Mouse (Mus musculus) ZHBTc4 (cell line): ENCODE results near the gene Zc2hc1c.

ENCODE experiments used
- DNase-seq: peaks from one replicate; pipeline ENCODE4 v3.0.0-alpha.2; 2011; ENCODE audit warnings: low read depth, low spot score

The Zc2hc1c gene

DNA sequence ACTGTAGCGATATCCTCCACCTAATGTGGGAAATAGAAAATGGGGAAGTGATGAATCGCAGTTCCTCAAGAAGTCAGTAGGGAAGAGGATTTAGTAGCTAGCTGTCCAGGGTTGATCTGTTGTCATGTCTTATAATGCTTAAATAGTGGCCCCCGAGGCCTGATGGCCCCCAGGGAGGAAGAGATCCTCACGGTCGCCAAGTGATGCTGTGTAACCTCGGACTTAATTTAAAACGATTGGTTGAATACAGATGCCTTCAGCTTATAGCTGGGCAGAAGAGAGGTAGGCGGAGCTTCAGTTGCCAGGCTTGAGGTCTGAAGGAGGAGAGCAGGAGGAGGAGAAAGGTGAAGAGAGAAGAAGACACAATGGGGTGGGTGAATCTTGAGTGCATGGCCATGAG, 4.1 kb upstream of the Zc2hc1c start:
- no peak for DNase-seq

DNA sequence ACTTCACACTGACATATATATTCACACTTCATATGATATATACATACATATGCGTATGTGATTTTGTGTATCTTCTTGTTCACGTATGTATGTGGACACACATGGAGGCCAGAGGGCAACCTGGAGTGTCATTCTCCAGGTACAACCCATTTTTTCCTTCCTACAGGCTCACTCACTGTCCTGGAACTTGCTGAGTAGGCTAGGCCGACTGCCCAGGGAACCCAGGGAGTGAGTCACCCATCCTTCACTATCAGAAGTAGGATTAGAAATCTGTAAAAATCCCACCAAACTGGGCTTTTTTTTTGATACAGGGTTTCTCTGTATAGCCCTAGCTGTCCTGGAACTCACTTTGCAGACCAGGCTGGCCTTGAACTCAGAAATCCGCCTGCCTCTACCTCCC, 3.4 kb upstream of the Zc2hc1c start:
- no peak for DNase-seq

DNA sequence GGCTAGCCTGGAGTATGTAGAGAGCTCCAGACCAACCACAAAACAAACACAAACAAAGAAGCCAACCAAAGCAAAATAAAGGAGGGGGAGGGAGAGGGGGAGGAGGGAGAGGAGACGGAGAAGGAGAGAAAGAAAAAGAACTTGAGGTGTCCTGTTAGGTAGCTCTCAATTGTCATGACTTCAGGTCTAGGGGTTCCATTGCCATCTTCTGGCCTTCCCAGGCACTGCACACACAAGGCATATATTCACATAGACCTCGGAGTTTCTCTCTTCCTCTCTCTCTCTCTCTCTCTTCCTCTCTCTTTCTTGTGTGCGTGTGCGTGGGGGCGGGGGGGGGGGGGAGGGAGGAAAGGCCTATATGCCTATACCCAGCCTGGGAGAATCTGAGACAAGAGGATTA, 1.4 kb upstream of the Zc2hc1c start:
- DNase-seq: peak; percentile 71

DNA sequence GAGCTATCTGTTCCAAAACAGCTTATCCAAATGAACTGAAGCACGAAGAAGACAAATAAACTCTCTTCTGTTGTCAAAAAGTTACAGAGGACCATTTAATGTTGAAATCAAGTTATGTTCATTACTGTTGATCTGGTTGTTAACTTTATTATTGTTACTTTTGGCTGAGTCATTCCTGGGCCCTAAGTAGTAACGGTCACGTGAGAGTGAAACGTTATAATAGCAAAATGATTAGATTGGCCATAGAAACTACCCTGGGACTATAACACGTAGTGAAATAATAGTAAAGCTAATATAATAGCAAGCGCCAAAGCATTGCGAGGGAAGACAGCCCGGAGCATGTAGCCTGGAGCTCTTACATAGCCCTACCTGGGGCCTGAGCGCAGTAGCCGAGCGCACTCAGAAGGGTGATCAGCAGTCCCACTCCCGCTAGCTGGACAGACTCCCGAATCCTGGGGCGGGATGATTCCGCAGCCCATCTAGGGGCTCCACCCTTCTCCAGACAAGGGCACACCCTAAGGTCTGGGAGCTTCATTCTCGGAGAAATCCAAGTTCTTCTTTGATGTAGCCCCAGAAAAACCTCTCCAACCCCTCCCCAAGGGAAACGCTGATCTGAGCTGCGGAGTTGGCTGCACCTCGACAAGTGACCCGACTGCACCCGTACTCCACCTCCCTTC, 444 bp upstream of the Zc2hc1c start, which contains the start of gene Acyp1:
Acyp1 (minus strand) TSS at position 630 of the 677 bp plus-strand sequence.
- DNase-seq: no peak

DNA sequence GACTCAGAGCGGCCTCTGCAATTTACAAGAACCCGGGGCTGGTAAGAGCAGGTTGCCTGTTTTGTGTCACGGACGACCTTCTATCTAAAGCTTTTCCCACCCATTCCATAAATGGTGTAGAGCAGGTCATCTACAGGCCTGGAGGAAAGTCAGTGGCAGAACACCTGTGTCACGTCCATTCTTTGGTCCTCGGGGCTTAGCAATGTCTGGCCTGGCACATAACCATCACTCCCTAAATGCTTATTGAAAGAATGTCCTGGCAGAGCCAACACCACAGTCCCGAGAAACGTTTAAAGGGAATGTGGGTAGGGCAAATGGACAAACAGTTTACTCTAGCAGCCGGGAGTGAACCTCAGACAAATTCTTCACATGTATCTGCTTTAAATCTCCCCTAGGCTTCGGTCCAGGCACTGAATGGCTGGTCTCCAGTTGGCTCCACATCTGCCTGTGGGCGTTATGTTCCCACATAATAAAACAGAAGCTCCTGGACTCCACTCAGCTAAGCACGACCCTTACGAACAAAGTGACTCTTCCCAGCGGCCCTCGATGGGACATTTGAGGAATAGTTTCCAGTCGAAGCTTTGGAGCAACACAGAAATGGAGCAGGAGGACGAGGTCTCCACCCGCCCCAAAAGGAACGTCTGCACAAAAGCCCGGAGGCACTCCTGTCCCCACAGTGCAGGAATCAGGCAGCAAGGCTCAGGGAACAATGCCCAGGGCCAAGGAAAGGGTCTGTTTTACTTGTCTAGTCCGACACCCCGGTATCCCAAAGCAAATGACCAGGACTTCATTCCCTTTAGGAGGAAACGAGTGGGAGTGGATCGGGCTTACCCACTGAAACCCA, 988 bp downstream of the Zc2hc1c start:
- DNase-seq: no peak

DNA sequence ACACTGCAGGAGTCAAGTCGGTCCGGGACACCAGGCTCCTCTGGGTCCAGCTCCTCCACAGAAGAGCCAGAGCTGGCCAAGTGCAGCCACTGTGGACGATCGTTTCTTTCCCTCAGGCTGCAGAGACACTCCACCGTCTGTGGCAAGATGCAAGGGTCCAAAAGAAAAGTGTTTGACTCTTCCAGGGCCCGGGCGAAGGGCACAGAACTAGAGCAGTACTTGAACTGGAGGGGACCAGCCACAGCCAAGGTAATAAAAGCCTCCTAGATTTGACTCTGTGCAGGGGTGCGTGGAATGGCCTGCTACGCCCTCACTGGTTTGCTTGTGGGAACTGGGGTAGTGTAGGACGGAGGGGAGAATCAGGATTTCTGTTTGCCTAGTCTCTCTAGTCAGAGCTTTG, 2.2 kb downstream of the Zc2hc1c start:
- DNase-seq: no peak

DNA sequence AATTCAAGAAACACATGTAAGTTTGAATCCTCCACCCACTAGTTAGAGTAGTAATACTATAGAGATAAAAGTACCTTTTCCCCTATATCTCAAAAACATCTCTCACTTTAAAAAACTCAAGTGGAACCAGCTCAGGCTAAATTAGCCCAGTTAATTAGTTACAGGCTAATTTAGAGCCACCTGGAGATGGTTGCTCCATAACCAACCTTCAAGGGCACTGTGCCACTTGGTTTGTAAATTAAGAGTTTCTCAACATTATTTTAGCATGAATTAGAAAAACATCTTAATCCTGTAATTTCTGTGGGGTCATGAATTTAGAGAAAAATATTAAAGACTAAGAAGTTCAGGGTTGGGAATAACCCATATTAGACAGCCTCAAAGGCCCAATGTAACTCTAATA, 3.1 kb downstream of the Zc2hc1c start:
- DNase-seq: no peak

DNA sequence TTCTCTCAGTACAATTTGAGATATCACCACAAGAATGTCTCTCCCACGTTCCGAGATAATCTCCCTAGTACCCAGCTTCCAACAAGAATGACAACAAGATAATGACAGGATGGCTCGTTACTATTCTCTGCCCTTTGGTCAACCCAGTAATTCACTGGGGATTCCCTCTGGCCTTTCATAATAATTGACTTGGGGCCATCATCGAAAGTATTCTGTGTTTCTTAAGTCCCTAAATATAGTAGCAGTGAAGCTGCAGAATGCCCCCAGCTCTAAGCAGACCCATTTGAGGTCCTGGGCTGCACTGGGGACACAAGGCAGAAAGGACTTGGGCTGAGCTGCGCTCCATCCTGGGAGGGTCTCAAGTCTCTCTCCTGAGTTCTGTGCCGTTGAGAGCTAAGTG, 3.9 kb downstream of the Zc2hc1c start:
- DNase-seq: no peak

DNA sequence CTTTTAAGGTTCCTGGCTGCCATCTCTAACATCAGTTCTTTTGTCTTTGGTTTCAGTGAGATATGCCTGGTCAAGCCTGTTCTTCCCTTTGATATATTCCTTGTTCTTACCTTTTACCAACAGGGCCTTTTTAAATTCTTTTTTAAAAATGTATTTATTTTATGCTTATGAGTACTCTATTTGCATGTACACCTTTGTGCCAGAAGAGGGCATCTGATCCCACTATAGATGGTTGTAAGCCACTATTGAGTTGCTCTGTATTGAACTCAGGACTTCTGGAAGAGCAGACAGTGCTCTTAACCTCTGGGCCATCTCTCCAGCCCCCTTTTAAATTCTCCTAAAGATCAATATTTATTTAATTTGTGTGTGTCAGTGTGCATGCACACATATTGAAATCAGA, 4.5 kb downstream of the Zc2hc1c start:
- no peak for DNase-seq

DNA sequence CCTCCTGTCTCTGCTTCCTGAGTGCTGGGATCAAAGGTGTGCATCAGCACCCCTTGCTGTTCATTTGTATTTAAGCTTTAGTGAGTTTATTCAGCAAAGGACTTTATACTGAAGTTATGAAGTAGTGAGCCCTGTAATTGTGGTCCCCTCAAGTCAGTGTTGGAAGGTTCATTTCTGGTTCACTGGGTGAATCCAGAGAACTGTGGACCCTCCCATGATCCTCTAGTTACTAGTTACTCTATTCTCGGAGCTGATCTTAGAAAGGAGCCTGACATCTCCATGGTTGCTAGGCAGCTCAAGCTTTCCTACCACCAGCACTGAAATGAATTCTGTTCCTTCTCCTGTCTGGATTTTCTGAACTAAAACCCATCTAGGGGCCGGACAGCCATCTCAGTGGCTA, 7.1 kb downstream of the Zc2hc1c start:
- no peak for DNase-seq

DNA sequence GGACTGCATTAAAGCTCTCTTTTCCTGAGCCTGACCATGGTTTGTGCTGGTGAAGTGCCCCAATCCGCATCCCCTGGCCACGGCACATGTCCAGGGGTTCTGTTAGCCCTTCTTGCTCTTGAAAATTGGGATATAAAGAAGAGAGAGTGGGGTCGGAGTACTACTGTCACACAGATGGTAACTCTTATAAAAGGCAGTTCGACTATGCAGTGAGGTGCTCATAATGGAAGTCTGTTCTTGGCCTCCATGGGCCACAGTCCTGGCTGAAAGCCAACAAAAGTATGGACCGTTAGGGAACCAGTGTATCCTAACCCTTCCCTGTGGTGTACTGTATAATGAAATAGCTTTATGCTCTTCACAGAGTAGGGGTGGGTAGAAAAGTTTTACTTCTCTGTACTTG, 8.5 kb downstream of the Zc2hc1c start:
- DNase-seq: no peak

DNA sequence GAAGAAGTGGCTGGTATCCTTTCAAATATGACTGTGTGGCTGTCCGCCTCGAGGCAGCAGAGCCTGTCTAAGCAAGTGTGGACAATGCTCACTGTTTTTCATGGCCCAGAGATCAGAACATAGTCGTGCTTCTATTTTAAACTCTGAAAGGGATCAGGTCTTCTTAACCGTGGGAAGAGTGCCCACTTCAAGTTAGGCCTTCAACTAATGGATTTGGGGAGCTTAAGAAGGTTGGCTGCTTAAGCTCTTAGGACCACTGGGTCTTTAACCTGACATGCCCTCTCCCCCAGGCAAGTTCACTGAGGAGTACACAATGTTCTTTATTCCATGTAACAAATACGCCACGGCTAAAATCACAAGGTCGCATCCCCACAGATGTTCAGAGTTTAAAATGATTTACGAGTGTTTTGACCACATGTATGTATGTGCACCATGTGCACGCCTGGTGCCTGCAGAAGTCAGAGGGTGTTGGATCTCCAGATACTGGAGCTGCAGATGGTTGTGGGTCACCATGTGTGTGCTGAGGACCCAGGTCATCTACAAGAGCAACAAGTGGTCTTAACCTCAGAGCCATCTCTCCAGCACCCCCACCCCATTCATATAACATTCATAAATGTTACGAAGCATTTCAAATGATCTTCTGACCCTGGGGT, 9.1 kb downstream of the Zc2hc1c start:
- no peak for DNase-seq

DNA sequence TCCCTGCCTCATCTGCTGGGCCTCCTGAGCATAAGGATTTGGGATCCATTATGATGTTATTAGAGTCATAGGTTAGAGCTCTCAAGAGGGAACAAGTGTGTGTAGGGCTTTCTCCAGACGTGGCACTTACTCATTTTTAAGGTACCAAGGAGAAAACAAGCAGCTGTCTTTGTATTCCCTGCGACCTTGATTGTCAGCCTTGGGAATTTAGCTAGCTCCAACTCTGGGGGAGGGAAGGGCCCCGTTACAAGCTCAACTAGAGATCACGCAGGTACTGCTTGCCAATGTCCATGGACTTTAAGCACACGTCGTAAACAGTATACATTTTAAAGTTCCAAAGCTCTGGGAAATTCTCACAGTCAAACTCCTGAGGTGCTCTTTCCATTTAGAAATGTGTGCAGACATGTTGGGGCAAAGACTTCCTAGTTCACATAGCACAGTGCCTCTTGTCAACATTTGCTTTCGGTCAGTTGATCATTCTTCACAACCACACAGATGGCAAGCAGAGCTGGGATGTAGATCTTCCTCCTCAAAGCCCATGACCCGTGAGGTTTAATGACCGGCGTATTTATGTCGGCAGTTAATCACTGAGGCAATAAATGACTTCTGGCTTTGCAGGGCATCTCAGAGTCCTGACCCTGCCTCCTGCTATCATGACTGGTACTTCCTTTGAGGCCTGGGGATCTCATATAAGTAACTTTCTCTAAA, 9.9 kb downstream of the Zc2hc1c start:
- DNase-seq: no peak

DNA sequence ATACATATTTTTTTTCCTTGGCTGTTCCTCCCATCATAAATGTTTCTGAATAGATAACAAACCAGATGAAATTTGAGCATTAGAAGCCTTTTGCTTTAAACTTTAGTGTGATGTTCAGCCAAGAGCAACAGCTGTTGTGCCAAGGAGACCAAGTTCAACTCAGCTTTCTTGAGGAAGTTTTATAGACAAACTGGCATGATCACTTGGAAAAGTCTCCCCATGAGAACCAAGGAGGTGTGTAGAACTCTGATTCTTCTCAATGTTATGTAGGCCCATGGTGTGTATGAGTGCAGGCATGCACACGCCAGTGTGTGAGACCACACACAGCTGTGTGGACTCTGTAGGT, 10.4 kb downstream of the Zc2hc1c start:
- DNase-seq: no peak

DNA sequence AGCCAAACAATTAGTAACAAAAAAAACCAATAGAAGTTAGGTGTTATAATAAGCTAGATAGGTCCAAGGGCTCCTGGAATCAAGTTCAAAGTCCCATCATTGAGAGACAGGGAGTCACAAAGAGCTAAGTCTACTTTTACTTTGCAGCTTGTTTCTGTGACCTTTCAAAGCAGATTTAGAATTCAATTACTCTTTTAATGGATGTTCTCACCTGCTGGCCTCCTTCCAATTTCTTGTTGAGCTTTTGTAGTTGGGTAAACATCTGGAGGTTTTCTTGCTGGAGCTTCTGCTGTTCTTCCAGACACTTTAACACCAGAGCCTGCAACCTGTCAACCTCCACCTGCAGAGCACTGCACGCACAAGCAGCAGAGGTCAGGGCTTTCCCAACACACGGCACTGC, 14.9 kb downstream of the Zc2hc1c start:
- DNase-seq: no peak

DNA sequence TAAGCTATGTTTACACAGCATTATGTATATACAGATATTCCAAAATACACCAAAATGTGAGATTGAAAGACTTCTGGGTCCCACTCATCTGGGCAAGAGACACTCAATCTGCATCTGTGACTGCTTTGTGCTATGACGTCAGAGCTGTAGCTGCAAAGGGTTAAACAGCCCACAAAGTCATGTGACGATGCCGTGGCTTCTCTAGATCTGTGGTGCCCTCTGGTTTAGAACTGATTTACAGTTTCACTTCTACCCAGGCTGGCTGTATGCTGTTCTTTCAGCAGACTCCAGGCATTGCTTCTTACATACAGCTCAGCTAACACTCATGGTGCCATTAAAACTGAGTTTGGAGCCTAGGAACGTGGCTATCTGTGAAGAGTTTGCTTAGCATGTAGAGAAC, 16.3 kb downstream of the Zc2hc1c start:
- DNase-seq: no peak

DNA sequence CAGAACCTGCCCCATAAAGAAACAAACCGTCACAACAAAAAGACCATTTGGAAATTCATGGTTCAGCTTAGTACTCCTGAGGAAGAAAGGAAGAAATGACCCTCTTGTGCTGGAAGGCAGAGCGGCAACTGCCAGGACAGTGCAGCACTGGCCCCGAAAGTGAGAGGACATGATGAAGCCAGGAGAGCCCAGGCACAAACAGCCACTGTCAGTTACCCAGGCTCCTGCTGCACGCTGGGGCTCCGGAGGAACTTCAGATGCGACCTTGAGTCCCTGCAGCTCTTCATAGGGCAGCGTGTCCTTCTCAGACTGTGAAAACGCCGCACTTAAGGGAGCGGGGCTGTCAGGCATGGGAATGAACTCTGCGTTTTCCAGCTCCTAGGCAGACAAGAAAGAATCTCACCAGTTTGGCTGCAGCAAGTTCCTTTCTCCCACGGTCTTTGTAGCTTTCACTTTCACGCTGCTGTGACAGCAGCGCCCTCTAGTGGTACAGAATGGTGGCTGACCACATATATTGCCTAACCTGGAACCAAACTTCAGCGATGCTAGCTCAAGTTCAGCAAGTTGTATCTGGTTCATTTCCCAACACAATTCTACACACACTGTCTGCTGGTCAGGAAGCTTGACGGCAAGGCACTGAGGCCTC, 17.0 kb downstream of the Zc2hc1c start:
- peak; percentile 91 for DNase-seq

DNA sequence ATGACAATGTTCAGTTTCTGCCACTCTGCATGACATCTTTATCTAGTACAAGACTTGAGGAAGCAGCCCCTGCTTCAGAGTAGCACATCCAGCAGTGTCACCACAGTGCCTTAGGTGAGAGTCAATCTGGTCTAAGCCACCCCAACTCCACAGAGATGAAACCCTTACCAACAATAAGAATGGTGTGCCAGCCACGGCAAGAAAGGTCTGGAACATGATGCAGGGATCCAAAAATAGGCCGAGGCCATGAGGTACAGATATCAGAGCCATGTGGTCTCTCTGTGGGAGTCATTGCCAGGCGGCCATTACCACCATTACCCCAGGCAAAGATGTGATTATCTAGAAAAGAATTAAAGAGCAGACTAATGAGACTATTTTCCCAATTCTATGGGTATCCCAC, 20.3 kb downstream of the Zc2hc1c start:
- no peak for DNase-seq

DNA sequence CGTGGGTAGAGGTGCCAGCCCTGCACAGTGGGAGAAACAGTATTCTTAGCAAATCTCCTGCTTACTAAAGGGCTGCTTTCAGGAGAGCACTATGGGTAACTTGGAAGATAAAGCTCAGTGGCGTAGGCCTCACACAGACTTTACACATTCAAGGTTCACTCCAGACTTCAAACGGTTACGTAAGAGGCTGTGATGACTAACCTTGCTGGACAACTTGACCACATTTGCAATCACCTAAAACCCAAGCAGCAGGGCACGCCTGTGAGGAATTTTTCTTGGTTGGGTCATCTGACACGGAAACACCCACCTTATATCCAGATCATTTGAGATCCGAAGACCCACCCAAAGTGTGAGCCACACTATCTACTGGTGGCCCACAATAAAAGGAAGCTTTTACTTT, 41.8 kb downstream of the Zc2hc1c start:
- no peak for DNase-seq

DNA sequence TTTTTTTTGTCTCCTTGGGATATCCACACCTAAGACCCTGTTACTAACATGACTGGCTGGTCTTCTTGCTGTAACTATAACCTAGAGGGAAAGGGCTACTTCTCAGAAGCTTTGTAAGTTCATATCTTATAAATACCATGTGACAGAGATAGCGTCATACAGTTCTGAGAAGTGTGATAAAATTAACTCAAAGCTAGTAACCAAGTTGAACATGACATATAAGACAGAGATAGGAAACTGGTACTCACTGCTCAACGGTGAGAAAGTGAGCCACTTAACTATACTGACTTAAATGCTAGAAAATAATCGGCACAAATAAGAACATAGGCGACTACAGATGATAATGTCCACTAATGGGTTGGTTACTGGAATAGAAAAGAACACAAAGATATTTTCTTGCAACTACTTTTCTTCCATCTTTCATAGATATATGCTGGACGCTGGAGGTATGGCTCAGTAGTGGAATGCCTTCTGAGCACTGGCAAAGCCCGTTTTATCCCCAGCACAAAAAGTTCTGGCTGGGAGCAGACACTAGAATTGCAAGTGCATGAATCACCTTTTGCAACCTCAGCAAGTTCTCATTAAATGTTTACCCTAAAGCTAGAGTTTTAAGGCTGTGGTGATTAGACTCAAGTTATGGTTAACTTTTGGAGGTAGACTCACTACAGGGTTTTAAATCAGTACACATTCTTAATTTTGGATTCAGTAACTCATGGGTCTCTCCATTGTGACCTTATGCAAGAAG, 49.3 kb downstream of the Zc2hc1c start:
- no peak for DNase-seq

DNA sequence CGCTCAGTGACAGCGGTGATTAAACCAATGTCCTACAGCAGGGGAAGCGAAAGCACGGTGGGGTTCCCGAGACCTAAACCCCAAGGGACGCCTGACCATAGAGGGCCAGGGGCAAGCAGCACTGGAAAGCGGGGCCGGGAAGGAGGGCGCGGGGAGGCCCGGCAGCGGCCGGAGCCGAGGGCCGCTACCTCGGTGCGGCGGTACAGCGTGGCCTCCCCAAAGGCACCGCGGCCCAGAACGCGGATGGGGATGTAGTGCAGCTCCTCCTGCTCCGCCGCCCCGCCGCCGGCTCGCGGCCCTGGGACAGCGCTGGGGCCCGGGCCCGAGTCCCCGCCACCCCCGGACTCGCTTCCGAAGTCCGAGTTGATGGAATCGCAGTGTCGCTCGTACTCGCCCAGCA, 50.4 kb downstream of the Zc2hc1c start:
- DNase-seq: no peak
